Mouse (Mus musculus) small intestine, adult 2 months (tissue): ENCODE measurements around the gene Erbb3. TPM values are rescaled to one million over a fixed set of nuclear protein-coding genes. Genes with fewer than 3 reads are reported as not detected.
"Not testable (repeated sequence)": the region's sequence is repeated elsewhere in the genome, so short reads cannot be mapped to it uniquely, and the experiment has no call there.

Source experiments
- H3K27ac ChIP-seq: fragments of 200-500 bp; 2 replicates; pipeline ENCODE4 v1.5.1; 2012; ENCODE audit warnings: low read depth, low read length, control low read depth, inconsistent platforms; ENCODE audit not compliant: insufficient read depth
- H3K27me3 ChIP-seq: fragments of 200-500 bp; 2 replicates; pipeline ENCODE4 v1.6.1; 2012; ENCODE audit warnings: mild to moderate bottlenecking, moderate library complexity, low read length, inconsistent platforms; ENCODE audit not compliant: control insufficient read depth, insufficient read depth
- H3K36me3 ChIP-seq: fragments of 200-500 bp; 2 replicates; pipeline ENCODE4 v1.6.1; 2012; ENCODE audit warnings: mild to moderate bottlenecking, low read length, control low read depth, inconsistent platforms; ENCODE audit not compliant: control insufficient read depth, insufficient read depth
- H3K4me1 ChIP-seq: fragments of 200-500 bp; 2 replicates; pipeline ENCODE4 v1.6.1; 2012; ENCODE audit warnings: low read length, inconsistent platforms, mixed read lengths; ENCODE audit not compliant: control insufficient read depth, insufficient read depth, insufficient read length
- H3K4me3 ChIP-seq: fragments of 200-500 bp; 2 replicates; pipeline ENCODE4 v1.5.1; 2012; ENCODE audit warnings: low read depth, mild to moderate bottlenecking, control low read depth, inconsistent platforms, low read length, moderate library complexity
- CTCF ChIP-seq: fragments of 200-500 bp; IDR thresholded peaks from 2 replicates; pipeline ENCODE4 v1.5.1; 2012; ENCODE audit warnings: low read depth, mild to moderate bottlenecking, control low read depth, inconsistent platforms, low read length, moderate library complexity, mixed read lengths; ENCODE audit not compliant: insufficient replicate concordance, insufficient read length; ENCODE audit errors: extremely low read depth
- POLR2A ChIP-seq: fragments of 200-500 bp; IDR thresholded peaks from 2 replicates; pipeline ENCODE4 v1.6.1; 2012; ENCODE audit warnings: low read depth, mild to moderate bottlenecking, control low read depth, inconsistent platforms, low read length, moderate library complexity
- WGBS: fragments of 180-500 bp; shearing (Covaris S2); methylation state at CpG from one replicate; pipeline ENCODE4 v1.1.7; 2018; 5-methylcytosine and 5-hydroxymethylcytosine counted together
- polyA plus RNA-seq: library from polyadenylated mRNA; depleted of rRNA; stranded (reverse); fragments of >200 nt; gene quantifications from 2 replicates; pipeline ENCODE4 v1.2.3, GENCODE M21; 2012

The Erbb3 gene
- polyA plus RNA-seq, 1 experiment = 127 TPM

DNA sequence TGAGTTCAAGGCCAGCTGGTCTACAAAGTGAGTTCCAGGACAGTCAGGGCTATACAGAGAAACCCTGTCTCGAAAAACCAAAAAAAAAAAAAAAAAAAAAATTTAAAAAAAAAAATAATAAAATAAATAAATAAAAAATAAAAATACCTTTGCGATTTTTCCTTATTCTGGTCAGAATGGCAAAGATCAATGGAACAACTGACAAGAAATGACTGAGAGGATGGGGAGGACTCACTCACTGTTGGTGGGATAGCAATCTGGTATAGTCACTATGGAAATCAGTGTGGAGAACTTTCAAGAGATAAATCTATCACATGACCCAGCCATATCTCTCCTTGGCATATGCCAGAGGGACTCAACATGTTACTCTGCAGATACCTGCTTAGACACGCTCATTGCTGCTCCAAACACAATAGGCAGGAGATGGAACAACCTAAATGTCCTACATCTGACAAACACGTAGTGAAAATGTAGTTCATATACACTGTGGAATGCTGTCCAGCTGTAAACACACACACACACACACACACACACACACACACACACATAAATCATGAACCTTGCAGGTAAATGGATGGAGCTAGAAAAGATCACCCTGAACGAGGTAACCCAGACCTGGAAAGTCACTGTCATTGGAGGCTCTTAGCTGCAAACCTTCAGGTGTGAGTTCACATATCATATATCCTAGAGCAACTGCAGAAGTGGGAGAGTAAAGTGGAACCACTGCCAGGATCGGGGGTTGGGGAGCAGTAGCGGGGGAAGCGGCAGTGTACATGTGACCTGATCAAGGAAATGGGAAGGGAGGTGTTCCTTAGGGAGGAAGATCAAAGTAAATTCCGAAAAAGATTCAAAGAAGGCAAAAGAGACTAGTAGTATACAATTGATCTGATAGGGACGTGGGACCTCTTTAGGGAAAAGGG, 38.2 kb upstream of the Erbb3 start:
- Histone ChIP-seq H3K27ac (no peak overlapping the region), H3K4me1 (peaks cover 12% of the 10 kb centered on the region; the same call in 1 of the 2 replicates), H3K27me3 (no peaks in the 10 kb centered on the region), H3K4me3 (no peak overlapping the region), H3K36me3 (peaks cover 14% of the 10 kb centered on the region)
- WGBS = 55% methylated on average over 10 of the region's 10 CpGs
- TF ChIP-seq CTCF (no peak), POLR2A (no peak)

DNA sequence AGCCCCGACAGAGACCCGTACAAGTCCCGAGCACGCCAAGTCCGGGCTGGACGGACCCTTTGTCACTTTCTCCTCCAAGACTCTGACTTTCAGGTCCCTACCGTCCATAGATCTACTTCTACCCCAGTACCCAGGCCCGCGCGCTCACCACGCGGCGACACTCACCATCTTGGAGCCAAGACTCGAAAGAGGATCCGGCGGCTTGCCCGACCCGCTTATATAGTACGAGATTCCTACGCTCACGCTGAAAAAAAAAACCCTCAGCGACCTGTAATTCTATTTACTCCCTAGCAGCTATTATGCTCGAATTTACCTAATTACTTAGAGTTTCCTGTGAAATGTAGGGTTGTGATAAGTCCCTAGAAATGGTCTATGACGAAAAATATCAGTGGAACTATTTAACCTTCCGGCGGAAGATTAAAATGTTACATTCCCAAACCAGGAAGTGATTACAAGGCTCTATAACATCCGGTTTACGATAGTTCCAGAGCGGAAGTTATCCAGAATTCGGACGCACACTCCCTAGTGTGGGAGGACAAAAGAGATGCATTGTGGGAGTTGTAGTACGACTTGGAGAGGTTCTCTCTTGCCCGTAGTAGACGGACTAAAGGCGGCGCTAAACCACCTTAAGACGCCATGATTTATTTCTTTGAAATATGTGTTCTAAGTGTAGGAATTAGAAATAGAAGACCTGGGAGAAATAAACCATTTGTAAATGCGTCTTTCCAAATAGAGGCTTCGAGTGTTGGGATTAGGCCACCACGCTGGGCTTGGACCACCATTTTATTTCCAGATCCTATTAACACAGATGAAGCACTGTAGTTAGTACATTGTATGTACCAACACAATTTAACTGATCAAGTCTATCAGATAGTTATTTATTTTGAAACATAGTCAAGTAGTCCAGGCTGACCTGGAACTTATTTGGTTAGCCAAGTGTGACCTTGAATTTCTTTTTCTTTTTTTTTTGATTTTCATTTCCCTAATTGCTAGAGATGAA, 37.2 kb upstream of the Erbb3 start, which contains the start of gene Rps26:
Rps26 (minus strand) TSS at position 437 of the 1,000 bp plus-strand sequence.
- WGBS = 2% methylated on average over 40 of the region's 40 CpGs
- Histone ChIP-seq H3K4me1 (peaks cover 9% of the 10 kb centered on the region; the same call in 1 of the 2 replicates), H3K27ac (peak within 1 kb of the TSS; percentile 43)

DNA sequence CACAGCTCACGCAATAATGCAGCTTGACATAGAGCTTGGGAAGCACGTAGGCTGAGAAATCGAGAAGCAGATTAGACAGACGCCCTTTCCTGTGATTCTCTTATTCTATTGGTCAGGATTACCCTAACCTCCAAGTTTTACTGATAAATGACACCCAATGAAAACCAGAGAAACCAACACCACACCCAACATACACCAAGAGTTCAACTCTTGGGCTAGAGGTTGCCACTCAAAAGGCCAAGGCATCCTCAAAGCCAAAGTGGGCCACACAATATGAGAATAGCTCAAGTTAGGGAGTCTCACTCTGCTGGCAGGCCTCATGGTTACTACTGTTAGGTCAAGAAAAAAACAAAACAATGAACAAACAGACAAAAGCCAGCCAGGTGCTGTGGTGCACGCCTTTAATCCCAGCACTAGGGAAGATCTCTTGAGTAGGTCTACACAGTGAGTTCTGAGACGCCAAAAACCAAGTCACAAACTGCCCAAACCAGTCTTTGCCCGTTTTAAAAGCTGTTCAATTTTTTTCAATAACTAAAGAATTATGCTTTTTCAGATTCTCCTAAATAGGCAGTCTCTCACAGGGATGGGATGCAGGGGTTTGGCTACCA, 35.9 kb upstream of the Erbb3 start:
- peaks cover 14% of the 10 kb centered on the region for H3K36me3 ChIP-seq
- H3K27me3 ChIP-seq = no peaks in the 10 kb centered on the region
- WGBS = 18% methylated on average over 7 of the region's 7 CpGs
- H3K27ac ChIP-seq = no peak overlapping the region
- no peak for TF ChIP-seq CTCF
- TF ChIP-seq POLR2A = no peak
- H3K4me3 ChIP-seq = peak overlapping the region; percentile 96
- peaks cover 7% of the 10 kb centered on the region; the same call in 1 of the 2 replicates for H3K4me1 ChIP-seq

More for the DNA sequence above, 37.2 kb upstream of the Erbb3 start, which contains the start of gene Rps26:
- Histone ChIP-seq H3K27me3 (no peaks in the 10 kb centered on the region), H3K36me3 (peaks cover 14% of the 10 kb centered on the region), H3K4me3 (peak within 1 kb of the TSS; percentile 96)
- peak; percentile 93 for TF ChIP-seq POLR2A
- TF ChIP-seq CTCF = no peak

DNA sequence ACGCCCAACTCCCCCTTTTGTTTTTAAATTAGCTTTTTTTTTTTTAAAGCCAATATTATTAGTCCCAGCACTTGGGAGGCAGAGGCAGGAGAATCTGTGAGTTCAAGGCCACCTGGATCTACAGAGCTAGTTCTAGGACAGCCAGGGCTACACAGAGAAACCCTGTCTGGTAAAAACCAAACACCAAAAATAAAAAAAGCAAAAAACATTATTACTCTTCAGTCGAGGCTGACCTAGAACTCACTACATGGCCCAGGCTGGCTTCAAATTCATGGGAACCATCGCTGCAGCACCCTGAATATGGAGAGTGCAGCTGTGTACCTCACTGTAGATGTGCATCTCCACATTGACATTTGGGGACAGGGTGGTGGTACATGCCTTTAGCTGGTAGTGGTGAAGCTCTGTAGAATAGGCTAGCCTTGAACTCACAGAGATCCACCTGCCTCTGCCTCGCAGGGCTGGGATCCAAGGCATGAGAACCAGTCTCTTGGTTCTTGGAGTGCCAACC, 33.7 kb upstream of the Erbb3 start:
- H3K4me3 ChIP-seq, H3K4me1 ChIP-seq, H3K27me3 ChIP-seq, H3K27ac ChIP-seq: not testable (repeated sequence)
- H3K36me3 ChIP-seq = peaks cover 14% of the 10 kb centered on the region
- WGBS = 78% methylated on average over 4 of the region's 4 CpGs

DNA sequence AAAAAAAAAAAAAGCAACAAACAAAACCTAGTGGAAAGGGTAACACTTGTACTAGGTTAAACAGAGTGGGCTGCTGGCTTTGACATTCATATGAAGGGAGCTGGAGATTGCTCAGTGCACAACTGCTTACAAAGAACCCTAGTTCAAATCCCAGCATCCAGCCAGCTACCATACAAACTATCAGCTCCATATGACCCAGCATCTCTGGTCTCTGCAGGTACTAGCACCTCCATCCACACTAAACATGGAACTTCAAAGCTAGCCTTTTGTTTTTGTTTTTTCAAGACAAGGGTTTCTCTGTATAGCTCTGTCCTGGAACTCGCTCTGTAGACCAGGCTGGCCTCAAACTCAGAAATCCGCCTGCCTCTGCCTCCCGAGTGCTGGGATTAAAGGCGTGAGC, 33.2 kb upstream of the Erbb3 start:
- Histone ChIP-seq H3K27ac (no peak overlapping the region), H3K4me1 (peaks cover 7% of the 10 kb centered on the region; the same call in 1 of the 2 replicates), H3K27me3 (no peaks in the 10 kb centered on the region), H3K4me3 (no peak overlapping the region), H3K36me3 (peaks cover 14% of the 10 kb centered on the region)
- 89% methylated on average over 4 of the region's 4 CpGs for WGBS
- TF ChIP-seq CTCF (no peak), POLR2A (no peak)

DNA sequence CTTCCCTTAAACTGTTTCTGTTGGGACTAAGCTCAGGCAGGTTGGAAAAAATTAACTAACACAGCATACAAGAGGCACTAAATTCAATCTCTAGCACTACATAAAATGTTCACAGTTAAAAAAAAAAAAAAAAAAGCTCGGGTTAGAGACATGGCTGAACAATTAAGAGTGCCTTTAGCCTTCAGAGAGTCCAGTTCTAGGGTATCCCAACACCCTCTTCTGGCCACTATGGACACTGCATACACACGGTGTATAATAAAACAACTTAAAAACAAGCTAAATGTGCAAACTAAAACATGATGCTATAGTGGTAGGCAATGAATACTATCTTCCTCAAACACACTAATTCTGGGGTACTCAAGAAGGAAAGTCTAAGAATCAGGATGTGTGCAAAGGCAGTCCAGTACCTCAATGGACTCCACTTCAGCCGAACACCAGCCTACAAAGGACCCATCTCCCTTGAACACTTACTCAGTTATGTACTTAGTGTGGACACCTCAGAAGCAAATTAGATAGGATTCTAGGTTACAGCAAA, 32.6 kb upstream of the Erbb3 start:
- no peak for TF ChIP-seq CTCF
- 73% methylated on average over 3 of the region's 3 CpGs for WGBS
- no peak overlapping the region for H3K27ac ChIP-seq
- H3K4me1 ChIP-seq = peaks cover 7% of the 10 kb centered on the region; the same call in 1 of the 2 replicates
- H3K36me3 ChIP-seq = peaks cover 14% of the 10 kb centered on the region
- no peak overlapping the region for H3K4me3 ChIP-seq
- no peaks in the 10 kb centered on the region for H3K27me3 ChIP-seq

DNA sequence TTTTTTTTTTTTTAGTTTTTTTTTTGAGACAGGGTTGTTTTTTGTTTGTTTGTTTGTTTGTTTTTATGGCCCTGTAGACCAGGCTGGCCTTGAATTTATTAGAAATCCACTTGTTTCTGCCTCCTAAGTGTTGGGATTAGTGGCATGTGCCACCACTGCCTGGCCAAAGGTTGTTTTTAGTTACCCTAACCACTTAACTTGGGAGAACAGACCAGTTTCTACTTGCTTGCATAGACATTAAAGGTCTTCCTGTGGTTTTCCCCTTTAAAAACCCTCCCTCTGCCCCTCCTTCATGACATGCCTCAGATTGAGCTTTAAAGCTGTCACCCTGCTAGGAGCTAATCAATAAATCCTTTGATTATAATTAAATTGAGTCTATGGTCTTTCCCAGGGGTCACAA, 30.8 kb upstream of the Erbb3 start:
- TF ChIP-seq POLR2A (no peak), CTCF (no peak)
- H3K27me3 ChIP-seq = no peaks in the 10 kb centered on the region
- H3K36me3 ChIP-seq = peaks cover 14% of the 10 kb centered on the region
- H3K27ac ChIP-seq = no peak overlapping the region
- H3K4me3 ChIP-seq = no peak overlapping the region
- peaks cover 7% of the 10 kb centered on the region; the same call in 1 of the 2 replicates for H3K4me1 ChIP-seq

DNA sequence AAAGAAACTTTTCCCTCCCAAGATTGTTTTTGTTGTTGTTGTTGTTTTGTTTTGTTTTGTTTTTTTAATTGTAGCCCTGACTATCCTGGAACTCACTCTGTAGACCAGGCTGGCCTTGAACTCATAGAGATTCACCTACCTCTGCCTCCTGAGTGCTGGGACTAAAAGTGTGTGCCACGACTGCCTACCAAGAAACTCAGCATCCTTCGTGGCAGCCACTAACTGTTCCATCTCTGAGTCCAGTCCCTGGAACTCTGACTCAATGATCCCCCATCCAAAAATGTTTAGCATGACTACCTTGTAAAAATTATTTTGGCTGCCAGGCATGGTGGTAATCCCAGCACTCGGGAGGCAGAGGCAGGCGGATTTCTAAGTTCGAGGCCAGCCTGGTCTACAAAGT, 29.7 kb upstream of the Erbb3 start:
- not testable (repeated sequence) for H3K36me3 ChIP-seq
- WGBS = 90% methylated on average over 5 of the region's 5 CpGs

More for the DNA sequence above, 29.7 kb upstream of the Erbb3 start:
- not testable (repeated sequence) for H3K27ac ChIP-seq, H3K27me3 ChIP-seq, H3K4me3 ChIP-seq, H3K4me1 ChIP-seq
